Mouse (Mus musculus): Measurements from ENCODE around the gene Tmem120b. TPM values are rescaled to one million over a fixed set of nuclear protein-coding genes. Genes with fewer than 3 reads are reported as not detected.

Gene Tmem120b
- polyA plus RNA-seq, 1 experiment from 2014 or later, result 12.4 TPM

GRCm38 (mm10) chr5:123079568-123079967 is 11.4 kb downstream of the Tmem120b start:
- ATAC-seq (ENCODE audit: low read depth), result no peak
- H3K4me1 ChIP-seq (replicated peaks; ENCODE audit: control insufficient read depth, insufficient read depth, low read length), result peaks cover 19% of the 10 kb centered on the region
- no peak overlapping the region for H3K4me3 ChIP-seq (ENCODE audit: low read length)
- H3K9ac ChIP-seq (ENCODE audit: low read length), result 0 out of 2 replicates have a peak overlapping the region, but pooled peaks have one; percentile 19
- H3K27me3 ChIP-seq (ENCODE audit: control insufficient read depth, insufficient read depth, low read depth, low read length), result no peaks in the 10 kb centered on the region
- H3K36me3 ChIP-seq (ENCODE audit: control insufficient read depth, insufficient read depth, low read length), result no peaks in the 10 kb centered on the region
- H3K4me2 ChIP-seq (ENCODE audit: low read depth, low read length), result no peak overlapping the region
- WGBS, result 72% methylated on average over 1 of the region's 1 CpGs
- H3K27ac ChIP-seq (ENCODE audit: low read length), result peak overlapping the region; percentile 66; the same call in 1 of the 2 replicates
- peaks cover 4% of the 10 kb centered on the region for H3K9me3 ChIP-seq (ENCODE audit: control insufficient read depth, low read length)

DNA sequence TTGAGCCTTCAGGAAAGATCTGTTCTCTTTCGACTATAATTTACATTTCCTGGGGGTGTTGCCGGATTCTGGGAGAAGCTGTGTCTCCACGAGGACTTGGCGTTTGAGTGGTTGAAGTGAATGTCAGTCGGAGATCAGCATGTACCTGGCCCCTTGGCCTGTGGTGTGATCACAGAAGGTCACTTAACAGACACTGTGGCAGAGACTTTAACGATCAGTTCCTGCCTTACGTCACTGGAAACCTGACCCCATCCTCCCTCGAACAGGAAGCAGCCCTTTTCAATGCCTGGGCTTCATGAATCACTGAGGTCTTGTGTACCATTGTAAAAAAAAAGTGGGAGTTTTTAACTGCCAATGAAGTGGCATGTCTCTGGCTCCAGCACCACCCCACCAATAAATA is 11.8 kb downstream of the Tmem120b start:
- no peak for ATAC-seq (ENCODE audit: low read depth)
- Histone ChIP-seq H3K4me1 (replicated peaks; ENCODE audit: control insufficient read depth, insufficient read depth, low read length) (peaks cover 19% of the 10 kb centered on the region), H3K36me3 (ENCODE audit: control insufficient read depth, insufficient read depth, low read length) (no peaks in the 10 kb centered on the region), H3K9me3 (ENCODE audit: control insufficient read depth, low read length) (peaks cover 4% of the 10 kb centered on the region), H3K27ac (ENCODE audit: low read length) (peak overlapping the region; percentile 66; the same call in 1 of the 2 replicates), H3K4me2 (ENCODE audit: low read depth, low read length) (0 out of 2 replicates have a peak overlapping the region, but pooled peaks have one; percentile 4), H3K4me3 (ENCODE audit: low read length) (no peak overlapping the region), H3K9ac (ENCODE audit: low read length) (0 out of 2 replicates have a peak overlapping the region, but pooled peaks have one; percentile 19), H3K27me3 (ENCODE audit: control insufficient read depth, insufficient read depth, low read depth, low read length) (no peaks in the 10 kb centered on the region)
- 43% methylated on average over 8 of the region's 8 CpGs for WGBS

- no peak overlapping the region for H3K4me2 ChIP-seq (ENCODE audit: low read depth, low read length)
- H3K9me3 ChIP-seq (ENCODE audit: control insufficient read depth, low read length), result peaks cover 4% of the 10 kb centered on the region
- ATAC-seq (ENCODE audit: low read depth), result no peak
- peaks cover 17% of the 10 kb centered on the region for H3K4me1 ChIP-seq (replicated peaks; ENCODE audit: control insufficient read depth, insufficient read depth, low read length)
- 94% methylated on average over 13 of the region's 13 CpGs for WGBS
- no peaks in the 10 kb centered on the region for H3K27me3 ChIP-seq (ENCODE audit: control insufficient read depth, insufficient read depth, low read depth, low read length)
- no peaks in the 10 kb centered on the region for H3K36me3 ChIP-seq (ENCODE audit: control insufficient read depth, insufficient read depth, low read length)
- no peak overlapping the region for H3K9ac ChIP-seq (ENCODE audit: low read length)
- no peak overlapping the region for H3K4me3 ChIP-seq (ENCODE audit: low read length)
- H3K27ac ChIP-seq (ENCODE audit: low read length), result no peak overlapping the region
Observed at GRCm38 (mm10) chr5:123080510-123080909, 12.3 kb downstream of the Tmem120b start.

DNA sequence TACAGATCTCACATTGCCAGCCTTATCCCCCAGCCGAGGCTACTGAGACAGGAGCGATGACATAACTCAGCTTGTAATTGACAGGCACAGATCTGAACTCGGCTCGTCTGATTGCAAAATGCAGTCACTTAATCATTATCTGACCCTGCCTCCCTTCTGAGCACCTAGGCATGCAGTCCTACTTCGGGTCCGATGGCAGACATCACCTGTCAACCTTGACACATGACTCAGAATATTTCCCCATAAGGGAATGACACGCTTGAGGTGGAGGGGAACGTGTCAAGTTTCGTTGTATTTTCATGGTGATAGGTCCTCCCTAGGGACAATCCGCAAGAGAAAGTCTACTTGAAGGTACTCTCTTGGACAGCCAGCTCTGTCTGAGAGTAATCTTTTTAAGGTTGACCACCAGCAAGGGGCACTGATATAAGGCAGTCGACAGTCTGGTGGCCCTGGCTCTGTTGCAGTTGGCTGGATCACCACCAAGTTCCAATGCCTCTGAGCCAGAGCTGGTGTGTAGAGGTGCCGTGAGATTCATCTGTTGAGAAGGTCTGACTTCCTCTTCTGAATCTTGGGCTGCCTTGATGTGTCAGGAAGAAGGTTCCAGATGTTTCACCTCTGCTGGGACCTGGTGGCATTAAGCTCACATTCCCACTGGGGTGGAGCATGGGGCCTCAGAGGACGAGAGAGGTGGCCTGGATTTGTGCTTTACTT is 15.3 kb downstream of the Tmem120b start:
- ATAC-seq (ENCODE audit: low read depth), result no peak
- Histone ChIP-seq H3K27me3 (ENCODE audit: control insufficient read depth, insufficient read depth, low read depth, low read length) (no peaks in the 10 kb centered on the region), H3K9ac (ENCODE audit: low read length) (no peak overlapping the region), H3K4me2 (ENCODE audit: low read depth, low read length) (no peak overlapping the region), H3K36me3 (ENCODE audit: control insufficient read depth, insufficient read depth, low read length) (no peaks in the 10 kb centered on the region), H3K4me1 (replicated peaks; ENCODE audit: control insufficient read depth, insufficient read depth, low read length) (no peaks in the 10 kb centered on the region), H3K27ac (ENCODE audit: low read length) (no peak overlapping the region), H3K4me3 (ENCODE audit: low read length) (no peak overlapping the region), H3K9me3 (ENCODE audit: control insufficient read depth, low read length) (peaks cover 4% of the 10 kb centered on the region)
- 57% methylated on average over 13 of the region's 13 CpGs for WGBS

- no peak for ATAC-seq (ENCODE audit: low read depth)
Observed at GRCm38 (mm10) chr5:123086501-123086900, 18.3 kb downstream of the Tmem120b start.

DNA sequence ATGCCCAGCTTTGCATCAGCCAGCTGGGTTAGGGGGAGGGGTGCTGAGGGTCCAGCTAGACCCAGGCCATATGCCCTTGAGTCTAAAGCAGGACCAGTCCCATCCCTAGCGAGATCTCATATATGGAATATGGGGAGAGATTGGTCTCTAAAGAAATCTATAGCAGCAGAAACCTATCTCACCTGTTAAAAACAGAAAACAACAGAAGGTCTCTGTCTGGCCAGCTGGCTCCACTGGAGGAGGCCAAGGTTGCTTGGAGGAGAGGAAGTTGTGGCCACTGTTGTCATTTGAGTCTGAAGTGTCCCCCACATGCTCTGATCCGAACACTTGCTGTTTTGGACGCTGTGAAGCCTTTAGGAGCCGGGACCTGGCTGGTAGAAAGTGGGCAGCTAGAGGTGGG is 20.6 kb downstream of the Tmem120b start:
- Histone ChIP-seq H3K4me1 (replicated peaks; ENCODE audit: control insufficient read depth, insufficient read depth, low read length) (no peaks in the 10 kb centered on the region), H3K27me3 (ENCODE audit: control insufficient read depth, insufficient read depth, low read depth, low read length) (no peaks in the 10 kb centered on the region), H3K36me3 (ENCODE audit: control insufficient read depth, insufficient read depth, low read length) (no peaks in the 10 kb centered on the region), H3K9ac (ENCODE audit: low read length) (no peak overlapping the region), H3K4me2 (ENCODE audit: low read depth, low read length) (no peak overlapping the region), H3K27ac (ENCODE audit: low read length) (no peak overlapping the region), H3K9me3 (ENCODE audit: control insufficient read depth, low read length) (no peaks in the 10 kb centered on the region), H3K4me3 (ENCODE audit: low read length) (no peak overlapping the region)
- 93% methylated on average over 4 of the region's 4 CpGs for WGBS
- ATAC-seq (ENCODE audit: low read depth), result no peak

More at GRCm38 (mm10) chr5:123086501-123086900, 18.3 kb downstream of the Tmem120b start:
- no peak overlapping the region for H3K4me2 ChIP-seq (ENCODE audit: low read depth, low read length)
- no peak overlapping the region for H3K27ac ChIP-seq (ENCODE audit: low read length)
- H3K27me3 ChIP-seq (ENCODE audit: control insufficient read depth, insufficient read depth, low read depth, low read length), result no peaks in the 10 kb centered on the region
- H3K36me3 ChIP-seq (ENCODE audit: control insufficient read depth, insufficient read depth, low read length), result no peaks in the 10 kb centered on the region
- WGBS, result 82% methylated on average over 2 of the region's 2 CpGs
- H3K4me3 ChIP-seq (ENCODE audit: low read length), result no peak overlapping the region
- H3K9ac ChIP-seq (ENCODE audit: low read length), result no peak overlapping the region
- no peaks in the 10 kb centered on the region for H3K9me3 ChIP-seq (ENCODE audit: control insufficient read depth, low read length)
- no peaks in the 10 kb centered on the region for H3K4me1 ChIP-seq (replicated peaks; ENCODE audit: control insufficient read depth, insufficient read depth, low read length)

DNA sequence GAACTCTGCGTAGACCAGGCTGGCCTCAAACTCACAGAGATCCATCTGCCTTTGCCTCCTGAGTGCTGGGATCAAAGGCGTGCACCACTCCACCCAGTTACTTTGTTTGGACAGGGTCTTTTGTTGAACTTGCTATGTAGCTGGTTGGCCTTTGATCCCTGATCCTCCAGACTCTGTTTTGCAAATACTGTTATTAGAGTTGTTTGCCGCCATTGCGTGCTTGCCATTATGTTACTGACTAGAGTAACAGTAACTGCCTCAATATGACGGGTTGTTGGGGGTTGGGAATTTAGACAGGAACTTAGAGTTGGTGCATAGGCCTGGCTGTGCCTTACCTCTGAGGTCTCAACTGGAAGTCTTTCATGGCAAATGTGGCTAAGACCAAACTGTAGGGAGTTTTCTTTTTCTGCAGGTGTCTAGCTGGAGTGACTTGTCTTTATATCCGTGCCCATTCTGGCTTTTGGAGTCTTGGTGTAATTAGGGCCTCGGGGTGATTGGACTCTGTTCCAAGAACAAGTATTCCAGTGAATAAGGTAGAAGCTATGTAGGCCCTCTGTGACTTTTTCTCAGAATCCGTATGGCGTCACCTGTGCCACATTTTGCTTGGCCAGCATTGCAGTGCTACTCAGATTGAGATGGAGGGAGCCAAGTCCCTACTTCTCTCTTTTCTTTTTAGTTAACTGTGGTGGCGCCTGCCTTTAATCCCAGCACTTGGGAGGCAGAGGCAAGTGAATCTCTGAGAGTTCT is 22.5 kb downstream of the Tmem120b start:
- ATAC-seq (ENCODE audit: low read depth), result no peak
- H3K9me3 ChIP-seq (ENCODE audit: control insufficient read depth, low read length), result no peaks in the 10 kb centered on the region

GRCm38 (mm10) chr5:123093077-123093633 is 24.9 kb downstream of the Tmem120b start:
- Histone ChIP-seq H3K36me3 (ENCODE audit: control insufficient read depth, insufficient read depth, low read length) (no peaks in the 10 kb centered on the region), H3K4me3 (ENCODE audit: low read length) (no peak overlapping the region), H3K9ac (ENCODE audit: low read length) (no peak overlapping the region), H3K27ac (ENCODE audit: low read length) (no peak overlapping the region), H3K9me3 (ENCODE audit: control insufficient read depth, low read length) (no peaks in the 10 kb centered on the region), H3K27me3 (ENCODE audit: control insufficient read depth, insufficient read depth, low read depth, low read length) (no peaks in the 10 kb centered on the region), H3K4me2 (ENCODE audit: low read depth, low read length) (no peak overlapping the region), H3K4me1 (replicated peaks; ENCODE audit: control insufficient read depth, insufficient read depth, low read length) (no peaks in the 10 kb centered on the region)
- no peak for ATAC-seq (ENCODE audit: low read depth)
- 67% methylated on average over 14 of the region's 14 CpGs for WGBS

More for the DNA sequence above, 22.5 kb downstream of the Tmem120b start:
- Histone ChIP-seq H3K27me3 (ENCODE audit: control insufficient read depth, insufficient read depth, low read depth, low read length) (no peaks in the 10 kb centered on the region), H3K4me2 (ENCODE audit: low read depth, low read length) (no peak overlapping the region), H3K27ac (ENCODE audit: low read length) (no peak overlapping the region), H3K4me1 (replicated peaks; ENCODE audit: control insufficient read depth, insufficient read depth, low read length) (no peaks in the 10 kb centered on the region), H3K36me3 (ENCODE audit: control insufficient read depth, insufficient read depth, low read length) (no peaks in the 10 kb centered on the region), H3K4me3 (ENCODE audit: low read length) (no peak overlapping the region), H3K9ac (ENCODE audit: low read length) (no peak overlapping the region)
- WGBS, result 80% methylated on average over 10 of the region's 10 CpGs

Data from lung, embryonic 16.5 days (tissue).